Mouse (Mus musculus) adrenal gland, adult 10 weeks (tissue): Measurements from ENCODE around the gene Acap3. TPM values are rescaled to one million over a fixed set of nuclear protein-coding genes. Genes with fewer than 3 reads are reported as not detected.

Source experiments
- polyA plus RNA-seq: library from polyadenylated mRNA; stranded (reverse); fragments of 350-450 nt; fragmentation: Illumina TruSeq; extraction: RNeasy Lipid Tissue Mini Kit (QIAGEN cat#74804); gene quantifications from one replicate; pipeline ENCODE4 v1.2.3, GENCODE M21; 2014; ENCODE audit warnings: low read depth, low replicate concordance

The Acap3 gene
- 0.82 TPM for polyA plus RNA-seq

DNA sequence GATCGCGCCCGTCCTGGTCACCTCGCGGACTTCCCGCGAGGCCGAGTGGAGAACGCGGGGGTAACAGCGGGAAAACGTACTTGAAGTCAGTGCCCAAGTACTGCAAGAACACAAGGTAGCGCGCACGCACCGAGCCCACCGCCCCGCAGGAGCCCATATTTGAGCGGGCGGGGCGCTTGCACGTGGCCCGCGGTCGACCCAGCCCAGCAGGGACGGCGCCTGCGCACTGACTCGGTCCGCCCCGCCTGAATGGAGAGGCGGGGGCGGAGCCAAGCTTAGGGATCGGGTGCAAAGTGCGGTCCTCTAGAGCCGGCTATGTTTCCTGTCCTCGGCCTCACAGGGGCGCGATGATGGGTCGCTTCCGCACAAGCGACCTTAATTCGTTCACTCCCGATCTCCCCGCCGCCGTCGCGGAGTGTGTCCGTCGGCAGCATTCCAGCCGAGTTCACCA, at the start of gene Acap3, which contains the start of gene Pusl1:
Gene Acap3 (plus strand): TSS at position 272 of the 451 bp plus-strand sequence.
Gene Pusl1 (minus strand): TSS at position 231 of the 451 bp plus-strand sequence.

DNA sequence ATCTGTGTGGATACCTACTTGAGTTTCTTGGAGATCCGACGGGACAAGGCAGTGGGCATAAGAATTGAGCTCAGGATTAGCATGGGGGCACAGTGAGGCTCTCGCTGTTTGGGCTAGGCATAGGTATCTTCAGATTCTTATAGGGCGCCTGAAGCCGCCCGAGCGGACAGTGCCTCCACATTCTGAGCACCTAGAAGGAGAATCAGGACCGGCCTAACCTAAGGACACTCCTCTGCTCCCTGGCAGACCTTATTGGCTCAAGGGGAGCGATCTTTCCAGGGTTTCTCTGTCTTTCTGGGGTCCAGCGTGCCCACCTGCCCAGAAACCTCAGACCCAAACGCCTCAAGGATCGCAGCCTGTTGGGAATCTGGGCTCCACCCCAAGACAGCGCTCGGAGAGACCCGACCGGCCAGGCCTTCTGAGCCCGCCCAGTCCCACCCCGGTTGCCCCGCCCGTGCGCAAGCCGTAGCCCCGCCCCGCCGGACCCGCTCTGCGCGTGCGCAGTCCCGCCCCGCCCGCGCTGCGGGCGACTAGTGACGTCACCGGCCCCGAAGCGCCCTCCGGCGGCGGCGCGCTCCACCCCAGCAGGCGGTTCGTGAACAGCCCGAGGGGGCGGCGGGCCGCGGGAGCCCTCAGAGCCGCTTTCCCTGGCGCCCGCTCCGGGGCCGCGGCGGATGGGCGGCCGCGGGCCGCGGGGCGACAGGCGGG, 44.6 kb upstream of the Acap3 start, which contains the start of gene Dvl1:
Gene Dvl1 (plus strand): TSS at position 532 of the 708 bp plus-strand sequence.

DNA sequence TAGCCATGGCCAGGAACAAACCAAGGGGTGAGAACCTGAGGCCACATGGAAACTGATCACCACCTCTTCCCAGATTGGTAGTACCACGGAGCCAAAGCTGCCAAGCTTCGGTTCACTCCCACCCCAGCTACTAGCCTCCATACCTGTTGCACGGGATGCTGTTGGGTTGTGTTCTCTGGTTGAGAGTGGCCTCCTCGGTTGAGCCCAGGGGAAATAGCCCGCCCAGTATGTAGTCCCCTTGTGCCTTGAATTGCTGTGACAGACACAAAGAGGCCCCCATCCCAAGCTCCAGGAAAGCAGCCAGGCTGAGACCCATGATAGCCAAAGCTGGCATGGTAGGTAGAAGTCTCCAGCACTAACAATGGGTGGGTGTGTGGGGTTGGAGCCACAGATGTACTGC, 28.6 kb upstream of the Acap3 start, which contains the start of gene Tas1r3:
Gene Tas1r3 (minus strand): TSS at position 362 of the 400 bp plus-strand sequence.

DNA sequence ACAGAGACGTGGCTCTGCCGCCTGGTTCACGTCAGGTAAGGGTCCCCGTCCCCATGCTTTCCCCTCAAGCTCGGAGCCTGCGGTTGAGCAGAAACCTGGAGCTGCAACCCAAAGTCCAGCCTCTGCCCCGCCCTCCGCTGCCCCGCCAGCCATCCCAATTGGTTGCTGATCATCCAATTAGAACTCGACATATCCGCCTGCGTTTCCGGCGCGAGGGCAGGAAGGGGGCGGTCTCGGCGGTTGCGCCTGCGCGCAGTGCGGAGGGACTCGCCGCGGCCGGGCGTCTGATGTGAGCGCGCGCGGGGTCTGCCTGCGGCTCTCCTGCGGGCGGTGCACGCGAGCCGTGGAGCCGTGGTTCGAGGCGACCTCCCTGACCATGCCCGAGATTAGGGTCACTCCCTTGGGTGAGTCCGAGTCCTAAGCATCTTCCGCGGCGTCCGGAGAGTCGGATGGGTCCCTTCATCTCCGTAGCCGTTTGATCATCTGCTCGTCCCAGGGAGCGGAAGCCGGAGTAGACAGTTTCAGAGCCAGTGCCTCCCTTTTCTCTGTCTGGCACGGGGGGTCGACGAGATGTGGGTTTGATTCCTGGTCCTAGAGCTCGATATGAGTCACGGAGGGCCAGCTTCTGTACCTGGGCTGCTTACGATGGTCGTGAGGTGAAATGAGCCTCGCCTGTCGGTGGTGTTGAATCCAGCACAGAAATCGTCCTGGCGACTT, 22.1 kb upstream of the Acap3 start, which contains the start of the genes Cptp and Ints11:
Gene Cptp (minus strand): TSS at position 124 of the 717 bp plus-strand sequence.
Gene Ints11 (plus strand): TSS at position 230 of the 717 bp plus-strand sequence.

DNA sequence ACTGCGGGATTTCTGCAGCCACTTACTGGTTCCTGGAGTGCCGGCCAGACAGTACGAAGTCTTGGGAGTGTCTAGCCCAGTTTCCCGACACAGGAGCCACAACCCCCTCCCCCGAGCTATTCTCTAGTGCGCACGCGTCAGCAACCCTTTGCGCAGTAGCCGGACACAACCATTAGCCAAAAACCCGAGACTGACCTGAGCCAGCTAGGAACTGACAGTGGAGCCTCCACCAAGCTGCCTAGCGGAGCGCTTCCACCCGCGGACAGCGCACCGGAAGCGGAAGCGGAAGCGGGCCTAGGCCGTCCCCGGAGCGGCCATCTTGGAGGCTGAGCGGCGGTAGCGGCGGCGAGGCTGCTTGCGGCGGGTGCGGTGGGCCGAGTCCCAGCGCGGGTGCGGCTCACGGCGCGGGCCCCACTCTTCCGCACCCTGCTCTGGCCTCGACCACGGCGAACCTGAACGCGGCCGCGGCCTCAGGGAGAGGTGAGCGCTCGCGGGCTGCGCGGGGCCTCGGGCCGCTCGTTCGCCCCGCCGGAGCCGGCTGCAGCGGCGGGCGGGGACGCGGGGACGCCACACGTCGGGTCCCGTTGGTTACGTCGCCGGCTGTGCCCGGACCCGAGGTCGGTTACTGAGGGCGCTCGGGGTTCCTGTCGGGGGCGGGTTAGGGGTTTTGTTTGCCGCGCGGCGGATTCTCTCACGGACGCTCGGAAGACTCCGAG, 52.1 kb downstream of the Acap3 start, which contains the start of gene Ube2j2:
Gene Ube2j2 (plus strand): TSS at position 298 of the 716 bp plus-strand sequence.

Other genes starting within 250 kb of the Acap3 start
- gene Gm10563, start 246.4 kb upstream of the Acap3 start, polyA plus RNA-seq = not detected
- gene Mmp23, start 238.4 kb upstream of the Acap3 start, polyA plus RNA-seq = 0.82 TPM
- gene Mib2, start 222.6 kb upstream of the Acap3 start, polyA plus RNA-seq = 2.4 TPM
- gene Fndc10, start 197.5 kb upstream of the Acap3 start, polyA plus RNA-seq = 2.0 TPM
- gene Ssu72, start 187.0 kb upstream of the Acap3 start, polyA plus RNA-seq = 150 TPM
- gene Tmem240, start 157.0 kb upstream of the Acap3 start, polyA plus RNA-seq = not detected
- 6.4 TPM for gene Atad3a, start 130.7 kb upstream of the Acap3 start, polyA plus RNA-seq
- 0.52 TPM for gene Vwa1, start 117.1 kb upstream of the Acap3 start, polyA plus RNA-seq
- 0.70 TPM for gene Tmem88b, start 105.9 kb upstream of the Acap3 start, polyA plus RNA-seq
- not detected for gene Ankrd65, start 101.4 kb upstream of the Acap3 start, polyA plus RNA-seq
- gene Mrpl20, start 88.9 kb upstream of the Acap3 start, polyA plus RNA-seq = 89.5 TPM
- gene Ccnl2, start 79.3 kb upstream of the Acap3 start, polyA plus RNA-seq = 83.8 TPM
- 6.2 TPM for gene Aurkaip1, start 60.5 kb upstream of the Acap3 start, polyA plus RNA-seq
- 58.8 TPM for gene Mxra8, start 52.1 kb upstream of the Acap3 start, polyA plus RNA-seq
- 2.0 TPM for gene Dvl1, start 44.4 kb upstream of the Acap3 start, polyA plus RNA-seq
- not detected for gene Tas1r3, start 28.5 kb upstream of the Acap3 start, polyA plus RNA-seq
- 5.8 TPM for gene Cptp, start 22.4 kb upstream of the Acap3 start, polyA plus RNA-seq
- 3.3 TPM for gene Ints11, start 22.3 kb upstream of the Acap3 start, polyA plus RNA-seq
- gene Pusl1, start within 50 bp of the Acap3 start, polyA plus RNA-seq = 1.8 TPM
- 81.4 TPM for gene Ube2j2, start 52.0 kb downstream of the Acap3 start, polyA plus RNA-seq
- gene C1qtnf12, start 70.5 kb downstream of the Acap3 start, polyA plus RNA-seq = 8.2 TPM
- 7.2 TPM for gene B3galt6, start 100.8 kb downstream of the Acap3 start, polyA plus RNA-seq
- 205 TPM for gene Sdf4, start 101.0 kb downstream of the Acap3 start, polyA plus RNA-seq
- gene Tnfrsf4, start 122.0 kb downstream of the Acap3 start, polyA plus RNA-seq = not detected
- not detected for gene Tnfrsf18, start 134.3 kb downstream of the Acap3 start, polyA plus RNA-seq
- gene Ttll10, start 167.6 kb downstream of the Acap3 start, polyA plus RNA-seq = not detected
- 2.3 TPM for gene 9430015G10Rik, start 218.2 kb downstream of the Acap3 start, polyA plus RNA-seq
- gene Rnf223, start 238.7 kb downstream of the Acap3 start, polyA plus RNA-seq = not detected